Mouse (Mus musculus): ENCODE measurements around the gene Smg6.

Smg6 gene

DNA sequence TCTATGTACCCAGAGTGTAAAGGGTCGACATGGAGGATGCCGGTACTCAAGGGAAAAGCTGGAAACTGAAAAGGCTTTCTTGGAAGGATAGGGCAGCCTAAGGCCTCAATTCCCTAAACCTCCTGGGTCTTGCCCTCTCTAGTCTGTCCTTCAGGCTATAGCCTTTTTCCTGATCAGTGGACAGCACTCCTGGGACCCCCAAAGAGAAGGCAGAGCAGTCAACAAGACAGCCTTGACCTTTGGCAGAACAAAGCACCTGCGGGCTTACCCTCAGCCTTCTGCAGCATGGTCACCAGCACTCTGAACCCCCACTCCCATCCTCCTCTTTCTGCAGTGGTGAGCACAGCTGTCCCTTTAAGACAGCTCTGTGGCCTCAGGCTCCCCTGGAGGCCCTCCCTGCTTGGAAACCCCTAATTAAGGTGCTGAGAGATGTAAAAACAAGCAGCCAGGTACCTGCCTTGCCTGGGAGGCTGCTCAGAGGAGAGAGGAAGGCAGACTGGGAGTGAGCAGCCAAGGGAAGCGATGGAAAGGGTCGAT lies 265.4 kb downstream of the Smg6 start, which contains the start of gene Dph1:
TSS of gene Dph1 (minus strand) at position 337 of the 537 bp plus-strand sequence.
- DNase-seq (ENCODE audit: low read depth, low spot score): no peak

DNA sequence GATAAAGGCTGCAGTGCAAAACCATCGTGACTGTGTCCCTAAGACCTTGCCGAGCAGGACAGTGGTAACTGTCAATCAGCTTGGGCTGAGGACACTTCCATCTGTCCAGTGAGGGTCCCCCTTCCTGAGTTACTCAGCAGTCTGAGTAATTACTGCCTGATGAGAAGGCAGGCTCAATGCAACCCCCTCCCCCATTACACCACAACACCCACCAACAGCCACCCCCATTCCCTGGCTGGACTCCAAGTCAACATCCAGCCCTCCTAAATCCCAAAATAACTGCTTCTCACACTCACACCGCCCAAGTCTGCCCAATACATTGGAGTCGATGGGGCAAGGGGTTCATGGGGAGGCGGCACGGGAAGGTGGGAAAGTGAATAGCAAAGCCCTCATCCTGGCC lies 266.2 kb downstream of the Smg6 start:
- no peak for DNase-seq (ENCODE audit: low read depth, low spot score)

DNA sequence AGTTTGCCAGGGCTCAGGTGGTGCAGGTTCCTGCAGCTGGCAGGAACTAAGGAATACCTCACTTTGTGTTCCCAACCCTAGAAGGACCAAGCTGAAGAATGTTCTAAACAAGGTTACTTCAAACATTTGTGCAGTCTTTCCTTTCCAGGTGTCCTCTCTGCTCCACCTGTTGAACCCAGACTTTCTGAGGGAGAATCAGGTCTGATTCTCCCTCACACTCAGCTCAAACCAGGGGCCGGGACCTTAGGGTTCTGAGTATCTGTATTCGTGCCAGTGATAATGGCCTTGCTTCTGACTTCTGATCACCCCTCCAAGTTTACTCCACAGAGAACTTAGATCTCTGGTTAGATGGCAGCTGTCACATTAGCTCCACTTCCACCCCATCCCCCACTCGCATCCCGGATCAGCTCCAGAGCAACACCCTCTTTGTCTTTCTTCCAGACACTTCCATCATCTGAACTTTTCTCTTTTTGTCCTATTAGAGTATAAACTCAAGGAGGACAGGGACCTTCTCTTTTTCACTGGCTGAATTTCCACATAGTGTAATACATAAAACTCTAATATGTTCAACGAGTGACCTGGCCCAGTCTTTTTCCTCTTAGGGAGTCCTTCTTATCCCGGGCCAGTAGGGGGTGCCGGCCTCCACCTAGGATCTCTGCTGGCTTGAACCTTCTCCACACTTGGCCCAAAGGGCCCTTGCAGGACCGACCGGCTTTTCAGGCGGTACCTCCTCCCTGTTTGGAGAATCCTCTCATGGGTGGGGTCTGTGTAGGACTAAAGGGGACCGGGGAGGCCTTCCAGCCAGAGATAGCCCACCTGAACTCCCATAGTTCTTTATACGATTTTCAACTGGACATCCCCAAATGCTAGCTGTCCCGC lies 267.0 kb downstream of the Smg6 start:
- peak; percentile 94 for DNase-seq (ENCODE audit: low read depth, low spot score)

DNA sequence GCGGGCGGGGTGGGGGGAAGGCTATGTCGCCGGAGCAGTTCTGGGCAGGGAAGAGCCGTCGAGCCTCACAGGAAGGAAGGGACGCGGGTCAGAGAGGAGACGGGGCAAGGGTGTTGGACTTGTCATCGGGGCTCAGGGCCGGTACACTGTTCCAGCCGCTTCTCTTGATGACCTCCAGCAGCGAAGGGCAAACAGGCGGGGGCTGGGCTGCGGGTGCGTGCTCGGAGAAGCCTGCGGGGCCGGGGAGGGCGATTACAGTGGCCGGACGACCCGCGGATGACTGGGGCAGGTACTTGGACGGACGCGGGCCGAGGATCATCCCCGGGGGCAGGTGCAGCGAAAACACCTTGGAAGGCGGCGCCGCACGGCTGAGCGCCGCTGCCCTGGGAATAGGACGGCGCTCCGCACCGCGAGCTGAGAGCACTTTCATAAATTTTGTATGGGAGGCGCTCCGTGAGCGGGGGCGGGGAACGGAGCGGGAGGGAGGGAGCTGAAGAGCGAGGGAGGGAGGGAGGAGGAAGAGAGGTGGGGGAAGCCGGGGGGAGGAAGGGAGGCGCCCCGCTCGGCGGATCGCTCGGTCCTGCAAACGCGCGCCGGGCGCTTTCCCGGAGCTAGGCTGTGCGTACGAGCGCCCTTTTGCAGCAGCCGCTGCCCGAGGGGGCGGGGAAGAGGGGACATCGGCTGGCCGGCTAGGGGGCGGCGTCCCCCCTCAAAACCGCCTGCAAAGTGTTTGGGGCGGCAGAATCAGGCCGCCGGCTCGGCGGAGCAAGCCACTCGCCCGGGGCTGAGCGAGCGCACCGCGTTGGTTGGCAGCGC lies 267.8 kb downstream of the Smg6 start, which contains the start of gene Rtn4rl1:
TSS of gene Rtn4rl1 (plus strand) at position 528 of the 816 bp plus-strand sequence.
- peak; percentile 94 for DNase-seq (ENCODE audit: low read depth, low spot score)

DNA sequence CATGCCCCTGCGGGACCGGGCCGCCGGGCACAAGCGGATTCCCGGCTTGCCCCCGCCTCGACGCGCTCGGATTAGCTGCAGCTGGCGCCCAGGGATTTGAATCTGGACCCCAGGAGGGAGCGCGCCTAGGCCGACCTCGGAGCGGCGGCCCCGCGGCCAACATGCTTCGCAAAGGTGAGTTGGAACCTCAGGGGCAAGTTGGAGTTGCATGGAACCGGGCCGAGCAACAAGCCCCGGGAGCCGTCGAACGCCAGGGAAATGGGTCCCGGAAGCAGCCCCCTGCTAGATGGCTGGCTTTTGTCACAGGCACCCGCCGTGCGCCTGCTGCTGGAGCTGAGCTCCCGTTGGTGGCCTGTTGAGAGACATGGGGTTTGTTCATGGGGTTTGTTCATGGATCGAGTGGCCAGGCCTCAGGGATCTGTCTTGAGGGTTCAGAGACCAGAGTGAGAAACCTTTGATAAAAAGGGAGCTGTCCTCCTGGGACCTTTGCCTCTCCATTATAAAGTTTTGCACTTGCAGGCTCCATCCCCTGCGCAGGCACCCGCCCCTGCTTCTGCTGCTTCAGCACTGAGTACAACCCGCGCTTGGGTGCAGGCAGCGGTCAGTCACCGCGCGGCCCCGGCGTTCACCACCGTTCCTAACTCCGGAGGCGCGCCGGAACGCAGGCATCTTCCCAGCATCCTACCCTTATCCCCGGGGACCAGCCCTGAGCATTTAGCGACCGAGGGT lies 268.7 kb downstream of the Smg6 start:
- DNase-seq (ENCODE audit: low read depth, low spot score): peak; percentile 42

DNA sequence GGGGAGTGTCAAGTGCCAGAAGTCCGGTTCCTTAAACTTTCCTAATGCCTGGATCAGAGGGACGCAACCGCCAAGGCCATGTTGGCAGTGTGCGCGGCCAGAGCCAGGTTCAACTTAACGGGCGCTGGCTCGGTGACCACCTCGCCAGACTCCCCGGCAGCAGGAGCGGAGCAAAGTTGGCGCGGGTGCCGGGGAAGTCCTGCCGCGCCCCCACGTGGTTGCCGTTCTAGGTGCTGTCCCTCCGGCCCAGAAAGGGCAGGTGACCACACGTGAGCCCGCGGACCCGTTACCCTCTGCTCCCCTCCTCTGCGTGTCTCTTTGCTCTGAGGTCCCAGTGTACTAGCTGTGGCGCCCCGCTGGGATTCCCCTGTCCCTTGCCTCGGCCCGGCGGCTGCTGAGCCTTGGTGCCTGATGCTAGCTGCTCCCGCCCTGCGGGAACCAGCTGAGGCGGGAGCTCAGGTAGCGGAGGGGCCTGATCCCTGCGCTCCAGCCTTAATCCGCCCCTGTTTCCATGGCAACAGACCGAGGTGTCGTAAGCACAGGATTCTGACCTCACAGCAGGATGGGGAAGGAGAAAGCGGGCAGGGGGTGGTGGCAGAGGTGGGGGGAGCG lies 269.3 kb downstream of the Smg6 start:
- peak; percentile 90 for DNase-seq (ENCODE audit: low read depth, low spot score)

DNA sequence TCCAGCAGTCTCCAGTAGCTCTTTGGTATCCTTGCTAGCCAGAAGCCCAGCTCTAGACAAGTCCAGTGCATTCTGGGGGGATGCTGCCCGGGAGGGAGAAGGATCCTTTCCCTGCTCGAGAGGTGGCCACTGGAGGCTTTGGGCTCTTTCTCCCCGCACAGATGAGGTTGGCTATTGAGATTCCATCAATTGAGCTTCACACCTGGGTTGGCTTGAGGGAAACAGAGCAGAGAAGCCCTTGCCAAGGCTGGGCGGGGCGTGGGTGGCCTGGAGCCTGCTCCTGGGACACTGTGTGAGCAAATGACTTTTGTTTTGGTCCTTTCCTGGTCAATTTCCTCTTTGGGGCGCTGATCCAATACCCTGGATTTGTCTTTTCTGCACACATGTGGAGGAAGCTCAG lies 270.5 kb downstream of the Smg6 start:
- DNase-seq (ENCODE audit: low read depth, low spot score): no peak

DNA sequence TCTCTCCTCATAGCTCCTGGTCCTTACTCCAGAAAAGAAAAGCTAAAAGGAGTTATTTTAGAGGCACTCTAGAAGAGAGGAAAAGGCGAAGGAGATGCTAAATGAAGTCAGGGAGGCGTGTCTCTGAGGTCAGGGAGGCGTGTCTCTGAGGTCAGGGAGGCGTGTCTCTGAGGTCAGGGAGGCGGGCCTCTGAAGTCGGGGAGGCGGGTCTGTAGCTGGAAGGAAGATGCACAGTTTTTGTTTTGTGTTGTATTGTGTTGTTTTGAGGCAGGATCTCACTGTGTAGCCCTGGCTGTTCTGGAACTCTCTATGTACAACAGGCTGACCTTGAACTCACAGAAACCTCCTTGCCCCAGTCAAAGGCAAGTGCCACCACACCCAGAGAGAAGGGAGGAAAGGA lies 272.3 kb downstream of the Smg6 start:
- DNase-seq (ENCODE audit: low read depth, low spot score): no peak

DNA sequence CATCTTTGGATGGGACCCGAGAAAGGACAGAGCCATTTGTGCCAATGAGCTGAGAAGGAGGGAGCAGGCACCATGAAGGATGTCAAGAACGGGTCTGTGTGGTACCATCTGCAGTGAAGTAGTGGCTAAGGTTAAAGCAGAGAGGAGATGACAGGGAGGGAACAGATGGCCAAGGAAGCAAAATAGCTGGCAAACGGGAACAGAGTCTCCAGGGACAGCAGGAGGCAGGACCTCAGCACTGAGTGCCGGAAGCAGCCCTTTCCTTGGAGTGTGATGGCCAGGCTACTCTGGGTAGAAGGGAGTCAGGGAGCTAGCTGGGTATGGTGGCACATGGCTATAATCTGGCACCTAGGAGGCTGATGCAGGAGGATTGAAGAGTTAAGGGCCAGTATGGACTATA lies 273.2 kb downstream of the Smg6 start:
- DNase-seq (ENCODE audit: low read depth, low spot score): peak; percentile 88

DNA sequence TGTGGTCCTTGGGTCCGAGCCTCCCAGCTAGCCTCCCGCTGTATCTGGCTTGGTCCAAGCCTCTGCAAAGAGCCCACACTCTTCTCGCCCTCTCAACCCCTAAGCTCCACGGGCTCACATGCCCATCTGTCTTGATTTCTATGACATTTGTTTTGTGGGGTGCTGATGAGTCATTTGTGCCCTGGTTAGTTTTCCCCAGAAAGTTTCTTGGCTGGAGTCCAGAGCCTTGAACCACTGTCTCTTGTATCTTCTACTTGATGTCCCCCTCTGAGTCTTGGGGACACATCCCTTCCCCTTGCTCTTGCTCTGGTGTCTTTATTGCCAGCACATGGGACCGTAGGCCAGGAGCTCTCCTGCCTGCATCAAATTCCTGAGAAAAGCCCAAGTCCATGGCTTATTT lies 274.3 kb downstream of the Smg6 start:
- DNase-seq (ENCODE audit: low read depth, low spot score): no peak

DNA sequence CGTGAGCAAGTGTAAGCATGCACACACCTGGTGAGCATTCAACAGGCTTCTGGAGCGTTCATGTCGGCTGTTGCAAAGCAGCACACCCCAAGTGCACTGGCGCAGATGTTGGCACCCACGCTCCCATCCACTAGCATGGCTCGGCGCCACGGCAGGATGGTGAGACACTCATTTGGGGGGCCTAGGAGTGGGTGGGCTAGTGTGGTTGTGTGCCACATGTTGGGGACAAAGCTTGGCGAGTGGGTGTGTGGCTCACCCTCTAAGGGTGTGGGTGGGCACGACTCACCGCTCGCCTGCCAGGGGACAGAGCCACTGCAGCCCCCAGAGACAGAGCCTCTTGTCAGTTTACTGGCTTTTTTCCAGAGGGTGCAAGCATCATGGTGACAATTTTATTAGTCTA lies 275.3 kb downstream of the Smg6 start:
- DNase-seq (ENCODE audit: low read depth, low spot score): peak; percentile 84

DNA sequence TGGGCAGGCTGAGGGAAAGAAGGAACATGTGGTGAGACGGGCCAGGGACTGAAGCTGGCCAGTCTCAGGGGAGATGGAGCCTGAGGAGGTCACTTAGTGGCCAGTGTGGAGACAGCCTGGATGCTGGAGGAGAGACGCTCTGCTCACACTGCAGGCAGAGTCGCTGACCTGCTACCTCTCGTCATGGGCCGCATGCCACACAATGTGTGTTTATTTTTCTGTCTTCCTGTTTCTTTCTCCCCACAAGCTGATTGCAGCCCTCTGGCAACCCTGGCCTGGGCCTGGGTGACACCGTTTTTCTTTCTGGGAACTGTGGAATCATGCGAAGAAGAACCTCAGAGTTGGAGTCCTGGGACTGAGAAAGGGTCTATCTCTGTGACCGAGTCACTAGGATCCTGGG lies 276.1 kb downstream of the Smg6 start:
- DNase-seq (ENCODE audit: low read depth, low spot score): no peak

DNA sequence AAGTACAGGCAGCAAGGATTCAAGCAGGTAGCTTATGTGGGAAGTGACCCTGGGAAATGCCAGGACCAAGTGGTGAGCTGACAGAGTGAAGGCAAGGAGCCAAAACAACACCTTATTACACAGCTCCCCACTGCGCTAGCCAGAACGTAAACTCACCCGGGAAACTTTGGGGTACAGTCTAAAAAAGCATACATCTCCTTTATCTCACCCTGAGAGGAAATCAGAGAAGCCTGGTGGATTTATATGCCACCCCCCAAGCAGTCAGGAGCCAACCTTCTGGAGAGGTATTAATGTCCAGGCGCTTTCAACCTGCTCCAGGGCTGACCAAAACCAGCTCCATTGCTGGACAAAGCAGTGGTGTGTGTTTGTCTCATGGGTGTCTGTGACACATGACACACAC lies 278.3 kb downstream of the Smg6 start:
- peak; percentile 49 for DNase-seq (ENCODE audit: low read depth, low spot score)

DNA sequence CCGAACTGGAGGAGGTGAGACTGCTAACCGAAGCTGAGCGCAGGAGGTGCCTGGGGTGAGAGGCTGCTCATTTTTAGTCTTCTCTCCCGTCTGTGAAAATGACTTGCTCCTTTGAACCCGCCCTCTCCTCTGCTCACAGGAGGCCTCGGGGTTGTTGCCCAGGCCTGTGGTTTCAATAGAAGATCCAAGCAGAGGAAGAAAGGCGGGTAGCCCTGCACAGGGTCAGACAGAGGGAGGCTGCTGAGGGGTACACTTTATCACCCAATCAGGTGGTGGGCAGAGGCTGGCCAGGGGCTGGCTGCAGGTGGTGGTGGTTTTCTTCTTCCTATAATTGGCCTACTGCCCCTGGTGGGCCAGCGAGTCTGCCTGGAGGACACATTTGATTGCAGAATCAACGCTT lies 278.8 kb downstream of the Smg6 start:
- peak; percentile 37 for DNase-seq (ENCODE audit: low read depth, low spot score)

DNA sequence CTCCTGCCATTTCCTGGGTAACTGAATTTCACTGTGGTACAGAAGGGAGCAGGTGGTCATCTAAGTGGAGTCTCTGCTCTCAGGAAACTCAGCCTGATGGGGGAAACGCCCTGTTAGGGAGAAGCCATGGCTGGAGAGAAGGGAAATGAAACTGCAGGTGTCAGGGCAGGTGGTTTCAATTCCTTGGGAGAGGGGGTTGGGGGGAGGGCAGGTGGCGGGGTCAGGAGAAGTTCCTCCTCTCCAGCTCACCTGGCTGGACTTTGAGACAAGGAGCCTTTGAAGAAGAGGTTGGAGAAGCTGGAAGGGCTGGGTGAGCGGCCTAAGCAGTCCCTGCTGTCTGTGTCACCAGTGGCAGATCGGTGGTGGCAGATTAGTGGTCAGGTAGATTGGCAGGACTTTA lies 280.7 kb downstream of the Smg6 start:
- no peak for DNase-seq (ENCODE audit: low read depth, low spot score)

DNA sequence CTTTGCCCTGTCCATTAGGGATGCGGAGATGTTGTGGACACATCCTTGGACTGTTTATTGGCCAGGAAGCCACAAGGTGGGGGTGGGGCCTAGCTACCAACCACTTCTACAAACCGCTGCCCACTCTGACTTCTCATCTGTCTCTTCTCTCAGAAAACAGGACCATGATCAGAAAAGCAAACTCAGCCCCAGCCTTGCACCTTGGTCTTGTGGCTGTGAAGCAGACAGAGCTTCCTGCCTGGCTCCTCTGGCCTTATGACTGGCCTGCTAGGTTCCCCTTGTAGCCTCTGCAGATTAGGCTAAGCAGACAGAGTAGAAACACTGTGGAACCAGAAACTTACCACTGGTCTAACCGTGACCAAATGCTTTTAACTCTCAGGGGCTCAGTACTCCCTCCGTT lies 283.7 kb downstream of the Smg6 start:
- DNase-seq (ENCODE audit: low read depth, low spot score): peak; percentile 52

DNA sequence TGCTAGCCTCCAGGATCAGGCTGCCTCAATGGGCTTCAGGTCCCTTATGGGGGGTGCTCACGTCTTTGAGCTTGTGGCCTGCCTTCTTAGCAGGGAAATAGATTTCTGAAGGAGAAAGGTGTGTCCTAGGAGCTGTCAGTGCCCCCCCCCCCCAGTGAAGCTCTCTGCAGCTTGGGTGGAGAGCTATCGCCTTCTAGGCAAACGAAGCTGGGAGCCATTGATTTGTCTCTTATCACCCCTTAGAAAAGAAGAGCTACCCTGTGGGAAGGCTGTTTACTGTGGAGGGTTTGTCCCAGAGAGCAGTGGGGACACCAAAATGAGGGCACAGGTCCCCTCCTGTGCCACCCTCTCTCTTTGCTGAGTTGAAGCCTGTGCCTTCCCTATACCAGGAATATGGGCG lies 284.5 kb downstream of the Smg6 start:
- no peak for DNase-seq (ENCODE audit: low read depth, low spot score)

DNA sequence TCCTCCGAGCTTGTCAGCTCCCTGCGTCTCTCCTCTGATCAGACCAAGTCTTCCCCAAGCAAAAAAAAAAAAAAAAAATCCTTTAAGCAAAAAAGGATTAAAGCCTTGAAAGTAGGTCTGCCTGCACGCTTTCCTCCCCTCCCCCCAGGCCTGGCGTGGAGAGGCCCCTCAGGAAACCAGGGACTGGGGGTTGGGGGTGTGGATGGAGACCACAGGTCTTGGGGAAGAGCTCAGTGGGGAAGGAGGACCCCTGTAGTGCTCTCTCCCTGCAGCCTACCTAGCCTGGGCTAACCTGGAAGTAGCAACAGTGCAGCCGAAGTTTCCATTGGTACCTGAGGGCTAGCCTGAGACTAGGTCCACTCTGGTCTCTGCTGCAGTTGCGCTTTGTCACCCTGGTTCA lies 285.1 kb downstream of the Smg6 start:
- DNase-seq (ENCODE audit: low read depth, low spot score): no peak

DNA sequence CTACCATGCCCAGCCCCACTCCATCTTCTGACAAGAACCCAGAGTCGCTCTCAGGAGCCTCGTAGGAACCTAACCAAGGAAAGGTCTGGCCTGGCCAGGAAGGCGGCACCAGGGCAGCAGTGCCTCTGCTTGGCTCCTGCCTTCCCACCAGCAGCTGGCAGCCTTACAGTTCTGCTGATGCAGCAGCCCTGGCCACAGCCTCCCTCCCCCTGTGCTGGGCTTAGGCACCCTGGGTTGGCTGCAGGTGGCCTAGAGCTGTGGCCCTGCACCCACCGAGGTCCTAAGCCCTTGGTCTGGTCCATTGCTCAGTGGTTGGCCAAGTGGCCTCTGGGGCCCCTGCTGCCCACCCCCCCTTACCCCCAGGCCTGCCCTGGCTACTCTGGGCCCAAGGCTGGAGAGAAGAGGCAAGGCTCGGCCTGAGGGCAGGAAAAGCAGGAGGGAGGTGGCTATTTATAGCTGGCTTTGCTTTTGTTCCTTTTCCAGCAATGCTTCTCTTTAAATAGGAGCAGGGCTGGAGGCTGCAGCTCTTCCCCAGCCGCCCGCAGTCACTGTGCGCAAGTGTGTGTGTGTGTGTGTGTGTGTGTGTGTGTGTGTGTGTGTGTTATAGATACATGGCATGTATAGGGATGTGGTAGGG lies 286.5 kb downstream of the Smg6 start:
- peak; percentile 91 for DNase-seq (ENCODE audit: low read depth, low spot score)

DNA sequence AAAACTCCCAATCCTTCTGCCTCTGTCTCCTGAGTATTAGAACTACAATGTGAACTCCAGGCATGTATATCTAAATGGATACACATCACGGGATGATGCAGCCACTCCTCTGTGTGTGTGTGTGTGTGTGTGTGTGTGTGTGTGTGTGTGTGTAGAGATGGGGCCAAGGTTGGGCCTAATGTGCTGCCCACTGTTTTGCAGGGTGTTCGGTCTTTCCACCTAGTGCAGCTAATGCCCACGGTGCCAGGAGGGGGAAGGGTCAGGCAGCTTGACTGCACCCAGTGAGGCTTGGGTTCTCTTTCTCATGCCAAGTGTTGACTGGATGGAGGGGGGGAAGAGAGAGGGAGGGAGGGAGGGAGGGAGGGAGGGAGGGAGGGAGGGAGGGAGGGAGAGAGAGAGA lies 287.3 kb downstream of the Smg6 start:
- peak; percentile 74 for DNase-seq (ENCODE audit: low read depth, low spot score)
